ENCODE assay signal across 14 mouse cellular contexts in the genomic region with DNA sequence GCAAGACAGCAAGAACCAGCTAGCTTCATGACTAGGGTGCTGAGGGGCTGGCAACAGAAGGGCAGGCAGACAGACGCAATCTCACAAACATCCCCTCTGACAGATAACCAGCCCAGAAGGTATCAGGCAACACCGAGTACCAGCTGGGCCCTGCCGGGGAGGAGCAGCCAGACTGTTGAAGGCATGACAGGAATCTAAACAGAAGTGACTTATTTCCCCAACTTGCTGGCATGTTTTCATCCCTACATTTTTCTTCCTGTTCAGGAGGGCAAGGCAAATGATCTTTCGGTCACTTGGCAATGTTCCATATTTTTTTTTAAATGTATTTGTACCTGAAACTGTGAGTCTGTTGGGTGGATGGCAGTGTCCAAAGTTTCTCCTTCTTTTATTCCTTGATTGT. TPM values are rescaled to one million over a fixed set of nuclear protein-coding genes. Genes with fewer than 3 reads are reported as not detected.
DNase-seq lines count a peak whose midpoint lies in the region; ATAC-seq and TF ChIP-seq lines count a peak whose summit lies in the region.
"Had no signal": no experiment of that assay in that cellular context is flagged by ENCODE, and none has a peak within 500 bp of the region (broad histone marks: within the 10 kb centered on the region; RNA-seq: fewer than 3 reads in every experiment).

No protein-coding gene starts in this region.

- no peak for TF ChIP-seq CTCF in heart, adult 2 months (IDR thresholded peaks at IDR 0.05)

- TF ChIP-seq EP300 in heart, adult 2 months (IDR thresholded peaks at IDR 0.05; ENCODE audit: insufficient read depth, low read depth, low read length), result no peak

- no peaks in the 10 kb centered on the region for H3K27me3 ChIP-seq in heart, embryonic 13.5 days (replicated peaks)
- no peaks in the 10 kb centered on the region for H3K27me3 ChIP-seq in heart, adult 2 months (ENCODE audit: control insufficient read depth, insufficient read depth, low read length)
- no peaks in the 10 kb centered on the region for H3K27me3 ChIP-seq in intestine, embryonic 14.5 days (replicated peaks; ENCODE audit: control insufficient read depth, insufficient read depth, low read length)
- H3K27me3 ChIP-seq: CH12.LX; lung, embryonic 15.5 days had no signal

- intact Hi-C loops in heart, adult 2 months (cut with DNase I), result no loop called here

- no peaks in the 10 kb centered on the region for H3K79me2 ChIP-seq in heart, adult 2 months (replicated peaks; ENCODE audit: control insufficient read depth, insufficient read depth, low read length)

- peak overlapping the region; percentile 36; the same call in 1 of the 2 replicates for H3K27ac ChIP-seq in heart, embryonic 13.5 days (replicated peaks)
- H3K27ac ChIP-seq in heart, adult 2 months, result no peak overlapping the region
- no peak overlapping the region for H3K27ac ChIP-seq in intestine, embryonic 14.5 days (ENCODE audit: low read depth)
- H3K27ac ChIP-seq: lung, embryonic 15.5 days had no signal

- no peaks in the 10 kb centered on the region for H3K9me3 ChIP-seq in heart, embryonic 13.5 days
- no peaks in the 10 kb centered on the region for H3K9me3 ChIP-seq in intestine, embryonic 14.5 days (ENCODE audit: control insufficient read depth, low read length)
- H3K9me3 ChIP-seq: lung, embryonic 15.5 days had no signal

- no peak for TF ChIP-seq POLR2A in heart, adult 2 months (IDR thresholded peaks at IDR 0.05; ENCODE audit: insufficient read depth, low read depth, low read length)

- DNase-seq in heart, adult 2 months, result no peak
- no peak for DNase-seq in intestine, embryonic 14.5 days (ENCODE audit: low spot score)
- peak; percentile 39 to 62 for DNase-seq in kidney, postnatal 4 days
- DNase-seq in lung, postnatal 36 days, result peak; percentile 58
- no peak for DNase-seq in urinary bladder, postnatal 4 days (ENCODE audit: low spot score in 2 of 2)
- no peak for DNase-seq in adrenal gland, postnatal 36 days
- DNase-seq: gastrocnemius, postnatal 36 days; right cerebral cortex, postnatal 25 days had no signal

- H3K4me2 ChIP-seq in heart, embryonic 13.5 days, result no peak overlapping the region
- H3K4me2 ChIP-seq in intestine, embryonic 14.5 days (ENCODE audit: low read length), result no peak overlapping the region
- H3K4me2 ChIP-seq: lung, embryonic 15.5 days had no signal

- H3K9ac ChIP-seq in heart, embryonic 13.5 days, result no peak overlapping the region
- H3K9ac ChIP-seq in heart, adult 2 months (ENCODE audit: low read depth, low read length), result no peak overlapping the region
- no peak overlapping the region for H3K9ac ChIP-seq in intestine, embryonic 14.5 days (ENCODE audit: low read length)
- H3K9ac ChIP-seq: lung, embryonic 15.5 days had no signal

- H3K4me3 ChIP-seq in heart, embryonic 13.5 days, result no peak overlapping the region
- no peak overlapping the region for H3K4me3 ChIP-seq in heart, adult 2 months
- H3K4me3 ChIP-seq in intestine, embryonic 14.5 days (ENCODE audit: low read depth, low read length), result no peak overlapping the region
- H3K4me3 ChIP-seq: lung, embryonic 15.5 days; myocyte had no signal

- 6% methylated on average over 4 of the region's 4 CpGs for WGBS in heart, embryonic 13.5 days
- 33% methylated on average over 4 of the region's 4 CpGs for WGBS in heart, adult 2 months
- WGBS in intestine, embryonic 14.5 days, result 19% methylated on average over 4 of the region's 4 CpGs

- H3K36me3 ChIP-seq in heart, embryonic 13.5 days, result no peaks in the 10 kb centered on the region
- H3K36me3 ChIP-seq in heart, adult 2 months (ENCODE audit: control insufficient read depth, insufficient read depth, low read length), result no peaks in the 10 kb centered on the region
- no peaks in the 10 kb centered on the region for H3K36me3 ChIP-seq in intestine, embryonic 14.5 days (ENCODE audit: control insufficient read depth, insufficient read depth, low read length)
- H3K36me3 ChIP-seq: lung, embryonic 15.5 days had no signal

- no peak for ATAC-seq in heart, embryonic 13.5 days (ENCODE audit: extremely low read depth, insufficient number of reproducible peaks, low FRiP score, low TSS enrichment)
- ATAC-seq in intestine, embryonic 14.5 days (replicated peaks; ENCODE audit: low FRiP score, low TSS enrichment, low read depth), result 0 out of 2 replicates have a peak, but pooled peaks have one; percentile 25
- ATAC-seq in frontal cortex, adult (ENCODE audit: low TSS enrichment), result no peak
- ATAC-seq: inflammation-experienced regulatory T-cells, adult 6 months had no signal

- peaks cover 44% of the 10 kb centered on the region for H3K4me1 ChIP-seq in heart, embryonic 13.5 days
- no peaks in the 10 kb centered on the region for H3K4me1 ChIP-seq in heart, adult 2 months (ENCODE audit: control insufficient read depth, insufficient read depth, low read length)
- peaks cover 17% of the 10 kb centered on the region for H3K4me1 ChIP-seq in intestine, embryonic 14.5 days (replicated peaks; ENCODE audit: control insufficient read depth, insufficient read depth, low read length)

RNA-seq across cellular contexts. Expression of a gene that starts 32.1 kb away (rescaled TPM):
- polyA plus RNA-seq in heart, embryonic 13.5 days (2015; fragmentation: Nextera tagmentation; extraction: Ambion mirVana), result 103 and 105 TPM in 2 replicates
- 10 to 100 TPM; 33.4 to 35.7 TPM for total RNA-seq in heart, adult 2 months (2021)
- 24.2 TPM in 2 replicates for polyA plus RNA-seq in heart, adult 2 months (2012; rRNA removed)
- polyA plus RNA-seq in intestine, embryonic 14.5 days (2014; fragmentation: Nextera tagmentation; extraction: Ambion mirVana), result 159 and 176 TPM in 2 replicates
- total RNA-seq in adrenal gland, postnatal 36 days (2021), result 10 to 100 TPM; 21.9 to 27.4 TPM

Comparison
In these comparisons a context has a peak if more than half of its experiments do, and no peak if none do; other contexts are left out.
1. DNase-seq: peak in kidney, postnatal 4 days (2 of 2) and lung, postnatal 36 days (single experiment); none in heart, adult 2 months (0 of 2), intestine, embryonic 14.5 days (single experiment), urinary bladder, postnatal 4 days (0 of 2) and adrenal gland, postnatal 36 days (0 of 2).